Mouse (Mus musculus) G1E-ER4 (cell line): ENCODE data around the gene Cog7. TPM values are rescaled to one million over a fixed set of nuclear protein-coding genes. Genes with fewer than 3 reads are reported as not detected.

ENCODE experiments used
- GATA1 ChIP-seq: IDR thresholded peaks from one replicate; pipeline ENCODE4 v1.8.0; 2012; ENCODE audit warnings: low read length, inconsistent platforms
- polyA plus RNA-seq: library from polyadenylated mRNA; stranded (reverse); fragments of >175 nt; gene quantifications from 2 replicates; pipeline ENCODE4 v1.2.3, GENCODE M21; 2012

Gene Cog7
- polyA plus RNA-seq, 1 experiment = 13.0 TPM

- no peak for TF ChIP-seq GATA1
Measured at GRCm38 (mm10) chr7:121966169-121966568, 15.3 kb downstream of the Cog7 start.

- no peak for TF ChIP-seq GATA1
Measured at GRCm38 (mm10) chr7:121963883-121964398, 17.6 kb downstream of the Cog7 start.

GRCm38 (mm10) chr7:121962571-121962959 is 18.9 kb downstream of the Cog7 start:
- no peak for TF ChIP-seq GATA1

GRCm38 (mm10) chr7:121961913-121962570 is 19.5 kb downstream of the Cog7 start:
- no peak for TF ChIP-seq GATA1

- TF ChIP-seq GATA1 = no peak
Measured at GRCm38 (mm10) chr7:121955802-121956201, 25.7 kb downstream of the Cog7 start.

- no peak for TF ChIP-seq GATA1
Measured at GRCm38 (mm10) chr7:121954891-121955669, 26.4 kb downstream of the Cog7 start.

- TF ChIP-seq GATA1 = no peak
Measured at GRCm38 (mm10) chr7:121947513-121947912, 34.0 kb downstream of the Cog7 start.

GRCm38 (mm10) chr7:121946196-121946595 is 35.3 kb downstream of the Cog7 start:
- TF ChIP-seq GATA1 = no peak

GRCm38 (mm10) chr7:121942371-121942770 is 39.1 kb downstream of the Cog7 start:
- TF ChIP-seq GATA1 = no peak

GRCm38 (mm10) chr7:121941640-121942039 is 39.9 kb downstream of the Cog7 start:
- no peak for TF ChIP-seq GATA1

- TF ChIP-seq GATA1 = no peak
Measured at GRCm38 (mm10) chr7:121941016-121941415, 40.5 kb downstream of the Cog7 start.

- TF ChIP-seq GATA1 = peak; percentile 58
Measured at GRCm38 (mm10) chr7:121939729-121940128, 41.8 kb downstream of the Cog7 start.

- TF ChIP-seq GATA1 = no peak
Measured at GRCm38 (mm10) chr7:121939244-121939643, 42.3 kb downstream of the Cog7 start.

- TF ChIP-seq GATA1 = no peak
Measured at GRCm38 (mm10) chr7:121938124-121938891, 43.2 kb downstream of the Cog7 start.

- no peak for TF ChIP-seq GATA1
Measured at GRCm38 (mm10) chr7:121936861-121937630, 44.5 kb downstream of the Cog7 start.
